Mouse (Mus musculus): ENCODE data around the gene Dnmt3a. TPM values are rescaled to one million over a fixed set of nuclear protein-coding genes. Genes with fewer than 3 reads are reported as not detected.

Gene Dnmt3a
- polyA plus RNA-seq, 1 experiment from 2014 or later = 55.1 TPM

DNA sequence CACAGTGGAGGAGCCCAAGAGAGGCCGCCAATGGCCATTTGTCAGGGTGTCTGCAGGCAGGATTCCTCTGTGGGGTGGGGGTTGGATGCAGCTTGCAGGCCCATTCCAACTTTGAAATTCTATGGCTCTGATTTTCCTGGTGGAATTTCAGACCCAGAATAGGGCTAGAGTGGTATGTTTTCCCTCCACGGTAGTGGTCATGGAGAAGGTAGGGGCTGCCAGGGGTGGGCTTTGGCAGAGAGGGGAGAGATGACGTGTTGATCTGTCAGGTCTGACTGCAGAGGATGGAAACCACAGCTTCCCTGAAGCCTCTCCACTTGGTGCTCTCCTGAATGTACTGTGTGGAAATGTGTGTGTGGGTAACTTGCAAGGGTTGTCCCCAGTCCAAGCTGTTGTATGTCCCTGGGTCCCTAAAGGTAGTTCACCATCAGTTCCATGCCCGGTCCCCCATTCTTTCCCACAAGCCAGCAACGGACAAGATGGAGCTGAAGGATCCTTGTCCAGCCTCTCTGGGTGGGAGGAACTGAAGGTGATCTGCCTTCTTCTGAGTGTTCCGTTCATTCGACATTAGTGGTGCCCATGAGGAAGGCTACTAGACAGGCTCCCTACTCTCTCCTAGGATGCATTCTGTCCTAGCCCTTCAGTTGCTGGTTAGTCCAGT, 3.8 kb downstream of the Dnmt3a start:
- peak overlapping the region; percentile 22; the same call in 1 of the 2 replicates for H3K4me2 ChIP-seq (ENCODE audit: low read depth, low read length)
- no peaks in the 10 kb centered on the region for H3K27me3 ChIP-seq (ENCODE audit: control insufficient read depth, insufficient read depth, low read length)
- H3K27ac ChIP-seq (ENCODE audit: low read length) = peak overlapping the region; percentile 10; the same call in 1 of the 2 replicates
- no peak overlapping the region for H3K4me3 ChIP-seq (ENCODE audit: low read length)
- H3K36me3 ChIP-seq (ENCODE audit: control insufficient read depth, insufficient read depth) = no peaks in the 10 kb centered on the region
- H3K9ac ChIP-seq (ENCODE audit: low read length) = no peak overlapping the region; the same call in 1 of the 2 replicates
- no peak for ATAC-seq (replicated peaks; ENCODE audit: extremely low read depth, insufficient read depth, low FRiP score)
- no peaks in the 10 kb centered on the region for H3K9me3 ChIP-seq (replicated peaks; ENCODE audit: control insufficient read depth, low read length)
- peaks cover 50% of the 10 kb centered on the region for H3K4me1 ChIP-seq (ENCODE audit: control insufficient read depth, insufficient read depth, low read length)
- WGBS = 56% methylated on average over 7 of the region's 7 CpGs

GRCm38 (mm10) chr12:3810455-3810854, 4.6 kb downstream of the Dnmt3a start:
- Histone ChIP-seq H3K4me1 (ENCODE audit: control insufficient read depth, insufficient read depth, low read length) (peaks cover 57% of the 10 kb centered on the region), H3K4me2 (ENCODE audit: low read depth, low read length) (peak overlapping the region; percentile 22), H3K27me3 (ENCODE audit: control insufficient read depth, insufficient read depth, low read length) (no peaks in the 10 kb centered on the region), H3K4me3 (ENCODE audit: low read length) (no peak overlapping the region), H3K9ac (ENCODE audit: low read length) (no peak overlapping the region), H3K36me3 (ENCODE audit: control insufficient read depth, insufficient read depth) (no peaks in the 10 kb centered on the region), H3K9me3 (replicated peaks; ENCODE audit: control insufficient read depth, low read length) (no peaks in the 10 kb centered on the region), H3K27ac (ENCODE audit: low read length) (no peak overlapping the region)
- 19% methylated on average over 4 of the region's 4 CpGs for WGBS
- ATAC-seq (replicated peaks; ENCODE audit: extremely low read depth, insufficient read depth, low FRiP score) = no peak

DNA sequence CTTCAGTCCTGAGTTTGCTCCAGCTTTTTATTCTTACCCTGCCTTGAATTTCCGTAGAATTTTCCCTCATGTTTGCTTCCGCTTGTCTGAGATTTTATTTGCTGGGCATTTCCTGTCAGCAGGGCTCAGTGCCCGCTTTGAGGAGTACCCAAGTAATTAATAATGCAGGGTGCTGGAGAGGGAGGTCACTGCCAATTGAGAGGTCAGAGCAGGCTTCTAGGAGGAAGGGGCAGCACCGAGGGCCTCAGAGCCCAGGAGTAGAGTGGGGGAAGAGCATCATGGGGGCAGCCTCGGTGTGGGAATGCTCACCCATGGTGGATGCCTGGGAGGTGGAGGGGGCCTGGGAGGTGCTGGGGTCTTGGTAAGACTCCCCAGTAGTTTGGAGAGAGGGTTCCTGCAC, 5.8 kb downstream of the Dnmt3a start:
- peak overlapping the region; percentile 46; the same call in 1 of the 2 replicates for H3K27ac ChIP-seq (ENCODE audit: low read length)
- WGBS = 34% methylated on average over 5 of the region's 5 CpGs
- no peak for ATAC-seq (replicated peaks; ENCODE audit: extremely low read depth, insufficient read depth, low FRiP score)
- H3K4me3 ChIP-seq (ENCODE audit: low read length) = no peak overlapping the region
- H3K4me2 ChIP-seq (ENCODE audit: low read depth, low read length) = peak overlapping the region; percentile 13; the same call in 1 of the 2 replicates
- peaks cover 62% of the 10 kb centered on the region for H3K4me1 ChIP-seq (ENCODE audit: control insufficient read depth, insufficient read depth, low read length)
- H3K27me3 ChIP-seq (ENCODE audit: control insufficient read depth, insufficient read depth, low read length) = no peaks in the 10 kb centered on the region
- H3K36me3 ChIP-seq (ENCODE audit: control insufficient read depth, insufficient read depth) = no peaks in the 10 kb centered on the region
- no peak overlapping the region; the same call in 1 of the 2 replicates for H3K9ac ChIP-seq (ENCODE audit: low read length)
- no peaks in the 10 kb centered on the region for H3K9me3 ChIP-seq (replicated peaks; ENCODE audit: control insufficient read depth, low read length)

DNA sequence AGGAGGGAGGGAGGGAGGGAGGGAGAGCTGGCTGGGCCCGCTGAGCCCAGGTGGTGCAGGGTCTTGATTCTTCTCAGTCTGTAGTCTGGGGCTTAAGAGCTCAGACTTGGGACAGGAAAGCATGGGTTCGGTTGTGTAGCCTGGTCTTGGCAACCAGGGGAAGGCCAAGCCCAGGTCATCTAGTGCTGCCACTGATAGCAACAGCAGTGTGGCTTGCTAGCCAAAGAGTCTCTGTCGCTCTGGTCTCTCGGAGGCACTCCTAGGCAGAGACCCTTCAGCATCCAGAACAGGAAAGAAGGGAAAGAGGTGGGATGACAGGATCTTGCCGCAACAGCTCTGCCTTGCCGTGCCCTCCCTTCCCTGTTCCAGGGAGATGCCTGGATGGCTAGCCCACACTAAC, 6.4 kb downstream of the Dnmt3a start:
- Histone ChIP-seq H3K27me3 (ENCODE audit: control insufficient read depth, insufficient read depth, low read length) (no peaks in the 10 kb centered on the region), H3K27ac (ENCODE audit: low read length) (0 out of 2 replicates have a peak overlapping the region, but pooled peaks have one; percentile 29), H3K4me3 (ENCODE audit: low read length) (no peak overlapping the region), H3K4me1 (ENCODE audit: control insufficient read depth, insufficient read depth, low read length) (peaks cover 69% of the 10 kb centered on the region), H3K9ac (ENCODE audit: low read length) (0 out of 2 replicates have a peak overlapping the region, but pooled peaks have one; percentile 7), H3K36me3 (ENCODE audit: control insufficient read depth, insufficient read depth) (no peaks in the 10 kb centered on the region), H3K4me2 (ENCODE audit: low read depth, low read length) (no peak overlapping the region), H3K9me3 (replicated peaks; ENCODE audit: control insufficient read depth, low read length) (no peaks in the 10 kb centered on the region)
- no peak for ATAC-seq (replicated peaks; ENCODE audit: extremely low read depth, insufficient read depth, low FRiP score)
- WGBS = 30% methylated on average over 6 of the region's 6 CpGs

GRCm38 (mm10) chr12:3813138-3813537, 7.3 kb downstream of the Dnmt3a start:
- Histone ChIP-seq H3K9ac (ENCODE audit: low read length) (no peak overlapping the region), H3K27me3 (ENCODE audit: control insufficient read depth, insufficient read depth, low read length) (no peaks in the 10 kb centered on the region), H3K36me3 (ENCODE audit: control insufficient read depth, insufficient read depth) (no peaks in the 10 kb centered on the region), H3K27ac (ENCODE audit: low read length) (no peak overlapping the region), H3K9me3 (replicated peaks; ENCODE audit: control insufficient read depth, low read length) (no peaks in the 10 kb centered on the region), H3K4me1 (ENCODE audit: control insufficient read depth, insufficient read depth, low read length) (peaks cover 77% of the 10 kb centered on the region), H3K4me3 (ENCODE audit: low read length) (no peak overlapping the region), H3K4me2 (ENCODE audit: low read depth, low read length) (no peak overlapping the region)
- ATAC-seq (replicated peaks; ENCODE audit: extremely low read depth, insufficient read depth, low FRiP score) = no peak
- 79% methylated on average over 8 of the region's 8 CpGs for WGBS

GRCm38 (mm10) chr12:3815386-3815785, 9.6 kb downstream of the Dnmt3a start:
- no peak overlapping the region for H3K4me3 ChIP-seq (ENCODE audit: low read length)
- H3K9ac ChIP-seq (ENCODE audit: low read length) = no peak overlapping the region
- H3K4me2 ChIP-seq (ENCODE audit: low read depth, low read length) = no peak overlapping the region
- peak overlapping the region; percentile 25; the same call in 1 of the 2 replicates for H3K27ac ChIP-seq (ENCODE audit: low read length)
- 43% methylated on average over 6 of the region's 6 CpGs for WGBS
- H3K4me1 ChIP-seq (ENCODE audit: control insufficient read depth, insufficient read depth, low read length) = peaks cover 76% of the 10 kb centered on the region
- no peaks in the 10 kb centered on the region for H3K36me3 ChIP-seq (ENCODE audit: control insufficient read depth, insufficient read depth)
- H3K9me3 ChIP-seq (replicated peaks; ENCODE audit: control insufficient read depth, low read length) = no peaks in the 10 kb centered on the region
- ATAC-seq (replicated peaks; ENCODE audit: extremely low read depth, insufficient read depth, low FRiP score) = no peak
- H3K27me3 ChIP-seq (ENCODE audit: control insufficient read depth, insufficient read depth, low read length) = no peaks in the 10 kb centered on the region

DNA sequence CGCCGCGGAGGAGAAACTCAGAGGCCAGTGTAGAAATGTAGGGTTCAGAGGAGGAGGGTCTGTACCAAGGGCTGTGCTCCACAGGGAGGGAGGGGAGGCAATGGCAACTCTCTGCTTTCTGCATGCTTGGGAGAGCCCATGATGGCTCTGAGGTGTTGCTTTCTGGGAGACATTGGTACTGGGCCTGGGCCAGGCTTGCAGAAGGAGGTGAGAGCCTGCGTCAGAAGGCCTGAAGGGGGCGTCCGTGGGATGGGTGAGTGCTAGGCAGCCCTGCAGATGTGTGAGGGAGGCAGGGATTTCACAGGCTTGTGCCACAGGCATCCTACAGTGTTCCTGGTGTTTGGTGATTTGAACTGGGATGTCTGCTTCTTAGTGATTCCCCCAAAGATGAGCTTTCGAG, 11.2 kb downstream of the Dnmt3a start:
- Histone ChIP-seq H3K9me3 (replicated peaks; ENCODE audit: control insufficient read depth, low read length) (no peaks in the 10 kb centered on the region), H3K4me3 (ENCODE audit: low read length) (no peak overlapping the region), H3K36me3 (ENCODE audit: control insufficient read depth, insufficient read depth) (no peaks in the 10 kb centered on the region), H3K9ac (ENCODE audit: low read length) (no peak overlapping the region), H3K4me2 (ENCODE audit: low read depth, low read length) (no peak overlapping the region), H3K27ac (ENCODE audit: low read length) (0 out of 2 replicates have a peak overlapping the region, but pooled peaks have one; percentile 2), H3K27me3 (ENCODE audit: control insufficient read depth, insufficient read depth, low read length) (no peaks in the 10 kb centered on the region), H3K4me1 (ENCODE audit: control insufficient read depth, insufficient read depth, low read length) (peaks cover 67% of the 10 kb centered on the region)
- no peak for ATAC-seq (replicated peaks; ENCODE audit: extremely low read depth, insufficient read depth, low FRiP score)
- WGBS = 70% methylated on average over 7 of the region's 7 CpGs

GRCm38 (mm10) chr12:3817566-3817965, 11.8 kb downstream of the Dnmt3a start:
- Histone ChIP-seq H3K36me3 (ENCODE audit: control insufficient read depth, insufficient read depth) (no peaks in the 10 kb centered on the region), H3K4me1 (ENCODE audit: control insufficient read depth, insufficient read depth, low read length) (peaks cover 64% of the 10 kb centered on the region), H3K9ac (ENCODE audit: low read length) (no peak overlapping the region), H3K4me2 (ENCODE audit: low read depth, low read length) (no peak overlapping the region), H3K4me3 (ENCODE audit: low read length) (no peak overlapping the region), H3K27me3 (ENCODE audit: control insufficient read depth, insufficient read depth, low read length) (no peaks in the 10 kb centered on the region), H3K9me3 (replicated peaks; ENCODE audit: control insufficient read depth, low read length) (no peaks in the 10 kb centered on the region), H3K27ac (ENCODE audit: low read length) (0 out of 2 replicates have a peak overlapping the region, but pooled peaks have one; percentile 2)
- 44% methylated on average over 5 of the region's 5 CpGs for WGBS
- 0 out of 2 replicates have a peak, but pooled peaks have one; percentile 28 for ATAC-seq (replicated peaks; ENCODE audit: extremely low read depth, insufficient read depth, low FRiP score)

GRCm38 (mm10) chr12:3819899-3820298, 14.1 kb downstream of the Dnmt3a start:
- Histone ChIP-seq H3K36me3 (ENCODE audit: control insufficient read depth, insufficient read depth) (no peaks in the 10 kb centered on the region), H3K4me1 (ENCODE audit: control insufficient read depth, insufficient read depth, low read length) (peaks cover 79% of the 10 kb centered on the region), H3K4me3 (ENCODE audit: low read length) (no peak overlapping the region), H3K27me3 (ENCODE audit: control insufficient read depth, insufficient read depth, low read length) (no peaks in the 10 kb centered on the region), H3K9me3 (replicated peaks; ENCODE audit: control insufficient read depth, low read length) (no peaks in the 10 kb centered on the region), H3K4me2 (ENCODE audit: low read depth, low read length) (peak overlapping the region; percentile 4; the same call in 1 of the 2 replicates), H3K9ac (ENCODE audit: low read length) (no peak overlapping the region), H3K27ac (ENCODE audit: low read length) (0 out of 2 replicates have a peak overlapping the region, but pooled peaks have one; percentile 16)
- ATAC-seq (replicated peaks; ENCODE audit: extremely low read depth, insufficient read depth, low FRiP score) = no peak
- WGBS = 12% methylated on average over 4 of the region's 4 CpGs

Data from heart, embryonic 16.5 days (tissue).